Mouse (Mus musculus) intestine, embryonic 16.5 days (tissue): ENCODE data around the gene Kcnmb2. TPM values are rescaled to one million over a fixed set of nuclear protein-coding genes. Genes with fewer than 3 reads are reported as not detected.

ENCODE experiments used
- ATAC-seq: fragments of 200-750 bp; cut with Nextera tagmentation; 2 replicates; pipeline ENCODE4 v1.8.0; 2017; ENCODE audit warnings: moderate TSS enrichment, moderate library complexity
- H3K27ac ChIP-seq: fragments of 300-500 bp; sonication (generic); 2 replicates; pipeline ENCODE4 v1.5.1; 2014; ENCODE audit warnings: mild to moderate bottlenecking, low read length
- H3K27me3 ChIP-seq: fragments of 300-500 bp; sonication (generic); replicated peaks from 2 replicates; pipeline ENCODE4 v1.6.1; 2014; ENCODE audit warnings: low read length, control low read depth, mixed read lengths; ENCODE audit not compliant: control insufficient read depth, insufficient read depth
- H3K36me3 ChIP-seq: fragments of 300-500 bp; sonication (generic); 2 replicates; pipeline ENCODE4 v1.6.1; 2014; ENCODE audit warnings: low read length, control low read depth; ENCODE audit not compliant: control insufficient read depth, insufficient read depth
- H3K4me1 ChIP-seq: fragments of 300-500 bp; sonication (generic); 2 replicates; pipeline ENCODE4 v1.6.1; 2014; ENCODE audit warnings: low read length, control low read depth, mixed read lengths; ENCODE audit not compliant: control insufficient read depth, insufficient read depth
- H3K4me2 ChIP-seq: fragments of 300-500 bp; sonication (generic); 2 replicates; pipeline ENCODE4 v1.6.1; 2014; ENCODE audit warnings: low read depth, low read length, control low read depth
- H3K4me3 ChIP-seq: fragments of 300-500 bp; sonication (generic); 2 replicates; pipeline ENCODE4 v1.5.1; 2014; ENCODE audit warnings: mild to moderate bottlenecking, low read length
- H3K9ac ChIP-seq: fragments of 300-500 bp; sonication (generic); 2 replicates; pipeline ENCODE4 v1.6.1; 2014; ENCODE audit warnings: low read depth, low read length
- H3K9me3 ChIP-seq: fragments of 300-500 bp; sonication (generic); 2 replicates; pipeline ENCODE4 v1.6.1; 2016; ENCODE audit warnings: low read length, control low read depth; ENCODE audit not compliant: control insufficient read depth
- WGBS: fragments of 180-500 bp; shearing (Covaris S2); extraction: QIAGEN DNeasy Blood & Tissue Kit; methylation state at CpG from one replicate; pipeline ENCODE4 v1.1.7; 2014; 5-methylcytosine and 5-hydroxymethylcytosine counted together
- polyA plus RNA-seq: library from polyadenylated mRNA; unstranded; fragments of >200 nt; fragmentation: Nextera tagmentation; extraction: Ambion mirVana; gene quantifications from 2 replicates; pipeline ENCODE4 v1.2.1, GENCODE M21; 2015

The Kcnmb2 gene
- polyA plus RNA-seq, 1 experiment from 2014 or later: 0.88 TPM

DNA sequence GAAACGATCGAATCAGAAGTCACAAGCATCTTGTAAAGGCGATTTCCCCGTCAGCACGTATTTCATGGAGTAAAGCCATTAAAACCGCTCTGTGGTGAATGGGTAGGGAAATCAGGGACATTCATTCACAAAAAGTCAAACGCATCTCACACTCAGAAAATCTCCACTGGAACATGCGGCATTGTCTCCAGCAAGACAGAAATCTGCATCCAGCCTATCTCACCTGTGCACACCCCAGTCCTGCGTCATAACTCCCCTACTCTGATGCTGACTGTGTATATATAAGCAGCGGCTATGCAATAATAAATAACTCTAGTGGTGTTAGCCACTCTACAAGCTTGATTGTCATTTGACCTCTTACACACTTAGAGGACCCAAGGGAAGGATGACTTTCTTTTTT lies 199.1 kb downstream of the Kcnmb2 start:
- Histone ChIP-seq H3K4me2 (no peak overlapping the region), H3K9me3 (no peaks in the 10 kb centered on the region), H3K27me3 (no peaks in the 10 kb centered on the region), H3K9ac (no peak overlapping the region), H3K4me1 (no peaks in the 10 kb centered on the region), H3K27ac (no peak overlapping the region), H3K36me3 (no peaks in the 10 kb centered on the region), H3K4me3 (no peak overlapping the region)
- no peak for ATAC-seq
- WGBS: 82% methylated on average over 10 of the region's 10 CpGs

DNA sequence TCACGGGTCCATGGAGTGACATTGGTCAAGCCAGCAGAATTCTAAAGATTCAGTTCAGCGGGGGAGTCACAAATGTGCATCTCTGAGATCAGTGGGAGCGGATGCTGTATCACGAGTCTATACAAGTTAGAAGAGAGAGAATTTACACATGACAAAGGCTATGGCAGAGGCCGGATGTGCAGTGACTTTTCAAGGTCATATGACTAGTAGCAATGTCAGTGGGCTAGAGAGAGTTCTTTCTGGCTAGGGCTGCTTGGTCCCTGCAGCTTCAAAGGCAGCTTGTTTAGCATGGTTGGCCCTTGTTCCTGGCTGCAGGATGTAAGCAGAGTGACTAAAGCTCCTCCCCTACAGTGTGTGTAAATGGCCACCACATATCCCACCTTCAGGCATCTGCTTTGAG lies 217.5 kb downstream of the Kcnmb2 start:
- ATAC-seq: no peak
- Histone ChIP-seq H3K27ac (no peak overlapping the region), H3K36me3 (no peaks in the 10 kb centered on the region)

DNA sequence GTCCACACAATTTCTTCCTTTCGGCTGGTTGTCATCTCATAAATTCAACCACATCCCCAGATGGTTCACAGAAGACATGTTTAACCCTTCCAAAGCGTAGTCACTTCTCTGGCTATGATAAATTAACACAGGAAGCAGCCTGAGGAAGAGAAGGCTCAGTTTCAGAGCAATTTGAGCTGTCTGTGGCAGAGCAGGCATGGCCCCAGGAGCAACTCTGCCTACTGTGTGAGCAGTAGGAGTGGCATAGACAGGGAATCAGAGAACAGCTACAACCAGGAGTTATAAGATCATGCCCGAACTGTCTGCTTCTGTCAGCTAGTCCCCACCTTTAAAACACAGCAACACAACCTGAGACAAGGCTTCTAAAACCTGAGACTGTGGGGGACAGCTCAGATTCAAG lies 219.4 kb downstream of the Kcnmb2 start:
- no peaks in the 10 kb centered on the region for H3K9me3 ChIP-seq
- WGBS: 50% methylated on average over 3 of the region's 3 CpGs
- H3K27ac ChIP-seq: no peak overlapping the region
- H3K9ac ChIP-seq: no peak overlapping the region
- no peak overlapping the region for H3K4me3 ChIP-seq
- H3K27me3 ChIP-seq: no peaks in the 10 kb centered on the region
- no peak for ATAC-seq
- H3K36me3 ChIP-seq: no peaks in the 10 kb centered on the region
- H3K4me1 ChIP-seq: no peaks in the 10 kb centered on the region
- H3K4me2 ChIP-seq: no peak overlapping the region

More for the DNA sequence above, 217.5 kb downstream of the Kcnmb2 start:
- Histone ChIP-seq H3K4me2 (no peak overlapping the region), H3K9me3 (no peaks in the 10 kb centered on the region), H3K9ac (no peak overlapping the region), H3K4me3 (no peak overlapping the region), H3K27me3 (no peaks in the 10 kb centered on the region), H3K4me1 (no peaks in the 10 kb centered on the region)
- WGBS: 81% methylated on average over 5 of the region's 5 CpGs

DNA sequence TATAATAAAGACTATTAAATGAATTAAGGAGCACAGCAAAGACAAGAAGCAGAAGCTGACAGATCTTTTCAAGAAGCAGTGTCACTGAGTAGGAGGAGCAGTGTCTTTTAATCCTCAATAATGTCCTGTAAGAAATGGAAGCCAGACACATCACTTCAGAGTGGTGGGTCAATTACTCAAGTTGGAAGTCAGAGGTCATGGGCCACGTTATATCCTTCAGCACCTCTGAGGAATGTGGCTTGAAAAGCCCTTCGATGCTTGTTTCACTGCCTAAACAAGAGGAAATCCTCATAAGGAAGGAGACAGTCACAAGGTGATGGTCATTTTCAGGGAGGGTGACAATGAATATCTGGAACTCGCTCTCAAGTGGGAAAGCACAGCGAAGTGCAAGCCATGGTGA lies 223.1 kb downstream of the Kcnmb2 start:
- ATAC-seq: no peak
- Histone ChIP-seq H3K9me3 (no peaks in the 10 kb centered on the region), H3K4me3 (no peak overlapping the region), H3K4me2 (no peak overlapping the region), H3K9ac (no peak overlapping the region), H3K4me1 (no peaks in the 10 kb centered on the region), H3K27ac (no peak overlapping the region), H3K27me3 (no peaks in the 10 kb centered on the region), H3K36me3 (no peaks in the 10 kb centered on the region)
- WGBS: 64% methylated on average over 4 of the region's 4 CpGs

DNA sequence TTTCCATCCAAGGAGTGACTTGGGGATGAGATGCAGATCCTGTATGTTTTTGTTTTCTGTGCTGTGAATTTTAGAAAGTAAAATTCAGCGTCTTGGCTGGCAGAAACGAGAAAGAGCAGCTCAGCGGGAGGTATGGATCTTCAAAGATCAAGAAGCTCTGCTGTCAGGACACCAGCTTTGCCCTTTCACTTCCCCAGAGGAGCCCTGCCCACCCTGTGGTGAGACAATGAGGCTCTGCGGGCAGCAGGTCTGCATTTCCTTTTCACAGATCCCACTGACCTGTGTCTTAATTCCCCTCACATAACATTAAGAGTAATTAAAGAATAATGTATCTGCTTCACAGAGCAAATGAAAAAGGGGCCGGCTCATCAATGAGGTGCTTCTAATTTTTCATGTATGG lies 226.1 kb downstream of the Kcnmb2 start:
- Histone ChIP-seq H3K27me3 (no peaks in the 10 kb centered on the region), H3K9ac (no peak overlapping the region), H3K36me3 (no peaks in the 10 kb centered on the region), H3K4me1 (no peaks in the 10 kb centered on the region), H3K27ac (no peak overlapping the region), H3K4me2 (no peak overlapping the region), H3K4me3 (no peak overlapping the region), H3K9me3 (no peaks in the 10 kb centered on the region)
- WGBS: 17% methylated on average over 5 of the region's 5 CpGs
- ATAC-seq: no peak

DNA sequence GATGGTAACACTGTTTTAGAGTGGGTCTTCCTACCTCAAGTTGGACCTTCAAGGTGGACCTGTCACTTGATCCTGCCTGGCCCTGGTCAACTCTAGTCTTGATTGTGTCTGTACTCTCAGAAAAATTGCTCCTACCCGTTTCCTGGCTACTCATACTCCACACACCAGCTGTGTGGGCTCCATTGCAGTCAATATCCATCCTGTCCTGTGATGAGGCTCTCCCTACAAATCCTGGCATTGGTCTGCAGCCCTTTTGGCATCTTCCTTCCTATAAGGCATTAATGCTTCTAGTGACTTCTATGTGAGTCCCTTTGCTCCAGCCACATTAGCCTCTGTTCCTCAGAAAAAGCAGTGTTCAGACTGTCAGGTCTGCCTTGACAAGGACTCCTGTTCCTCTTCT lies 228.4 kb downstream of the Kcnmb2 start:
- Histone ChIP-seq H3K4me3 (no peak overlapping the region), H3K9me3 (no peaks in the 10 kb centered on the region), H3K27me3 (no peaks in the 10 kb centered on the region), H3K4me2 (no peak overlapping the region), H3K9ac (no peak overlapping the region), H3K4me1 (no peaks in the 10 kb centered on the region), H3K36me3 (no peaks in the 10 kb centered on the region), H3K27ac (no peak overlapping the region)
- WGBS: 60% methylated on average over 1 of the region's 1 CpGs
- no peak for ATAC-seq

DNA sequence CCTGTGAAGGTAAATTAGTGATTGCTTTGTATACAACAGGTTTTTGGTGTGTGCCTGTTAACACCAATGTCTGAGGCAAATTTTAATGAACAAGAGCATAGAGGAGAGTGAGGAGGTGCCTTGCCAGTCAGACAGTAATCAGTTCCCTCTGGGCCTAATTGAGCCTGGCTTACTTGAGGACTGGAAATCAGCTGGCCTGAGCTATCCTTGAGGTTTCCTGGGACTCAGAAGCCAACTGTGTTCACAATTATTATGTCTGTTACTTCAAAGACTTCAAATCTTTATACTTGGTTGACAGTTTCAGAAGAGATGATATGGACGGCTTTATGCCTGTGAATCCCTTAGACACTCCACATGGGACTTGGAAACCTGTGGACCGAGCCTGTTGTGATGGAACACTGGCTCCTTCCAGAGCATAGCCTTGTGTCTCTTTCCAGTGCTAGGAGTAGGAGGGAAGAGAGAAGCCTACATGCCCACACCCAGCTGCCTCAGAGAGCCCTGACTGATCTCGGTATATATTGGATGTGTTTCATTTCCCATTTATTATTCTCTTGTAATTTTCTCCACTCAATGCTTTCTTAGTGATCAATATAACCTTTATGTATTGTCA lies 230.2 kb downstream of the Kcnmb2 start:
- no peak for ATAC-seq
- no peaks in the 10 kb centered on the region for H3K9me3 ChIP-seq
- no peaks in the 10 kb centered on the region for H3K27me3 ChIP-seq
- H3K4me2 ChIP-seq: no peak overlapping the region
- no peak overlapping the region for H3K4me3 ChIP-seq
- no peaks in the 10 kb centered on the region for H3K4me1 ChIP-seq
- H3K36me3 ChIP-seq: no peaks in the 10 kb centered on the region
- no peak overlapping the region for H3K9ac ChIP-seq
- H3K27ac ChIP-seq: no peak overlapping the region
- WGBS: 86% methylated on average over 3 of the region's 3 CpGs

DNA sequence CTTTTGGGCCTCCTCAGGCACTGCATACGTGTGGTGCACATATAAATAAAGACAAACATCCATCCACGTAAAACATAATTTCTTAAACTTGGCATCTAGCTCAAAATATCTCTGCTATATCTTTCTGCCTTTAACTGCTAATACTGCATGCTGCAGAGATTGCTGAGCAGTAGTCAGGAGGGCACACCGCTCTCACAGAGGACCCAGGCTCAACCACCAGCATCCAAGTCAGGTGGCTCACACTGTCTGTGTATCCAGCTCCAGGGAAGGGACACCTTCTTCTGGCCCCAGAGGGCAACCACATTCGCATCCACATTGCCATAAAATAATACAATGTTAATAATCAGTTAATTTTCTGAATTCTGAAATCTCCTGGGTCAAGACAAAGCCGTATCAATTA lies 241.9 kb downstream of the Kcnmb2 start:
- no peak for ATAC-seq
- no peaks in the 10 kb centered on the region for H3K27me3 ChIP-seq
- no peak overlapping the region for H3K9ac ChIP-seq
- no peaks in the 10 kb centered on the region for H3K9me3 ChIP-seq
- H3K4me2 ChIP-seq: no peak overlapping the region
- H3K4me1 ChIP-seq: no peaks in the 10 kb centered on the region
- no peak overlapping the region for H3K27ac ChIP-seq
- no peak overlapping the region for H3K4me3 ChIP-seq
- no peaks in the 10 kb centered on the region for H3K36me3 ChIP-seq
- 87% methylated on average over 5 of the region's 5 CpGs for WGBS

DNA sequence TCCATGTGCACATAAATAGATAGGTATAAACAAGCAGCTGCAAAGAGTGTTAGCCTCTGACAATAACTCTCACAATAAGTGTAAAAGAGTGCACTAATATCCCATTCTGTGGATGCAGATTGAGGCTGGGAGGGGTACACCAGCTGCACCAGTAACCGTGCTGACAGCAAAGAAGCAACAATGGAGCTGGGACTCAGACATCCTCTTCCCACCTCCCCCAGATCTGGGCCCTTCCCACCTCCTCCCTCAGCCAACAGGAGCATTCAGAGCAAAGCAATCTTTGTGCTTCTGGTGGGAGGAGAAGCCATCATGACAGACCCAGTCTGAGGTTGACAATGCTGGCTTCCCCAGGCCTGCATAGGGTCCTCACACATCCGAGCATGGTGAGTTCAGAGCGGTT lies 242.3 kb downstream of the Kcnmb2 start:
- no peaks in the 10 kb centered on the region for H3K36me3 ChIP-seq
- H3K27ac ChIP-seq: no peak overlapping the region
- 64% methylated on average over 3 of the region's 3 CpGs for WGBS
- H3K4me1 ChIP-seq: no peaks in the 10 kb centered on the region
- no peaks in the 10 kb centered on the region for H3K27me3 ChIP-seq
- no peak for ATAC-seq
- H3K9me3 ChIP-seq: no peaks in the 10 kb centered on the region
- no peak overlapping the region for H3K4me3 ChIP-seq
- H3K4me2 ChIP-seq: no peak overlapping the region
- no peak overlapping the region for H3K9ac ChIP-seq

DNA sequence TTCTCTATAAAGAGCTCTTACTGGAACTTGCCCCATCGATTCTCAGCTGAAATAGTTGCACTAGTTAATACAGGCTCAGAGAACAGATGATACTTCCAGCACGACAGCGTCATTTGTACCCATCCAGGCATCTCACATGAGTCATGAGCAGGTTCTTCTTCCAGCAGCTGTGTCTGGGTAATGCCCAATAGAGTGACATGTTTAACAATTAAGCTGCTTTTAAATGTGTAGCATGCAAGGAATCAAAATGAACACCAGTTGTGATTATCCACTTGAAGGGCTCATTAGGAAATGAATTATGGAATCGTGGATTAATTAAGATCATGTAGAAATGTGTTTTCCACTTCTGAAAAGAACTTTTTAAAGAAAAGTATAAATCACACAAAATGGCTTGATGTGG lies 245.4 kb downstream of the Kcnmb2 start:
- no peak overlapping the region for H3K27ac ChIP-seq
- H3K27me3 ChIP-seq: no peaks in the 10 kb centered on the region
- H3K9ac ChIP-seq: no peak overlapping the region
- ATAC-seq: no peak
- H3K4me2 ChIP-seq: no peak overlapping the region
- 86% methylated on average over 4 of the region's 4 CpGs for WGBS
- H3K4me3 ChIP-seq: no peak overlapping the region
- H3K4me1 ChIP-seq: no peaks in the 10 kb centered on the region
- H3K9me3 ChIP-seq: no peaks in the 10 kb centered on the region
- no peaks in the 10 kb centered on the region for H3K36me3 ChIP-seq
